9 mouse cellular contexts compared by ENCODE assay signal in genomic region chr10:22746334-22747322, GRCm38 (mm10). TPM values are rescaled to one million over a fixed set of nuclear protein-coding genes. Genes with fewer than 3 reads are reported as not detected.
DNase-seq lines count a peak whose midpoint lies in the region; ATAC-seq lines count a peak whose summit lies in the region.
"Had no signal": no experiment of that assay in that cellular context is flagged by ENCODE, and none has a peak within 500 bp of the region (broad histone marks: within the 10 kb centered on the region; RNA-seq: fewer than 3 reads in every experiment).

No protein-coding gene starts in this region.

- H3K27me3 ChIP-seq in forebrain, embryonic 11.5 days (ENCODE audit: control insufficient read depth, insufficient read depth, low read length) = no peaks in the 10 kb centered on the region
- H3K27me3 ChIP-seq in forebrain, embryonic 10.5 days (ENCODE audit: poor library complexity, severe bottlenecking) = no peaks in the 10 kb centered on the region
- no peaks in the 10 kb centered on the region for H3K27me3 ChIP-seq in hindbrain, embryonic 14.5 days (ENCODE audit: control insufficient read depth, insufficient read depth, low read length)
- no peaks in the 10 kb centered on the region for H3K27me3 ChIP-seq in neural tube, embryonic 15.5 days (replicated peaks)
- H3K27me3 ChIP-seq: limb, embryonic 13.5 days had no signal

- no peaks in the 10 kb centered on the region for H3K4me1 ChIP-seq in forebrain, embryonic 11.5 days (replicated peaks; ENCODE audit: control insufficient read depth, insufficient read depth, low read length)
- peaks cover 4% of the 10 kb centered on the region; the same call in 1 of the 2 replicates for H3K4me1 ChIP-seq in forebrain, embryonic 10.5 days
- H3K4me1 ChIP-seq in hindbrain, embryonic 14.5 days (replicated peaks; ENCODE audit: control insufficient read depth, insufficient read depth, low read length) = 0 out of 2 replicates have a peak, but pooled peaks cover 13% of the 10 kb centered on the region
- H3K4me1 ChIP-seq in neural tube, embryonic 15.5 days = peaks cover 8% of the 10 kb centered on the region
- H3K4me1 ChIP-seq: limb, embryonic 13.5 days had no signal

- no peak overlapping the region for H3K4me3 ChIP-seq in forebrain, embryonic 11.5 days (ENCODE audit: low read depth, low read length)
- no peak overlapping the region for H3K4me3 ChIP-seq in forebrain, embryonic 10.5 days
- H3K4me3 ChIP-seq in hindbrain, embryonic 14.5 days (replicated peaks; ENCODE audit: low read length) = no peak overlapping the region
- no peak overlapping the region for H3K4me3 ChIP-seq in neural tube, embryonic 15.5 days (replicated peaks)
- H3K4me3 ChIP-seq: limb, embryonic 13.5 days had no signal

- no peaks in the 10 kb centered on the region for H3K36me3 ChIP-seq in forebrain, embryonic 11.5 days (ENCODE audit: control insufficient read depth, insufficient read depth, low read length)
- no peaks in the 10 kb centered on the region for H3K36me3 ChIP-seq in forebrain, embryonic 10.5 days (replicated peaks)
- H3K36me3 ChIP-seq in hindbrain, embryonic 14.5 days (replicated peaks; ENCODE audit: control insufficient read depth, insufficient read depth) = no peaks in the 10 kb centered on the region
- no peaks in the 10 kb centered on the region for H3K36me3 ChIP-seq in neural tube, embryonic 15.5 days
- H3K36me3 ChIP-seq: limb, embryonic 13.5 days had no signal

- 74% methylated on average over 13 of the region's 13 CpGs for WGBS in forebrain, embryonic 11.5 days
- WGBS in forebrain, embryonic 10.5 days = 81% methylated on average over 13 of the region's 13 CpGs
- WGBS in hindbrain, embryonic 14.5 days = 45% methylated on average over 13 of the region's 13 CpGs
- 39% methylated on average over 13 of the region's 13 CpGs for WGBS in neural tube, embryonic 15.5 days

- DNase-seq in forebrain, embryonic 11.5 days (ENCODE audit: low spot score) = no peak
- no peak for DNase-seq in forebrain, embryonic 10.5 days (ENCODE audit: extremely low spot score, low spot score)
- peak; percentile 58 to 74 for DNase-seq in right cerebral cortex, postnatal 10 days (ENCODE audit: low spot score in 2 of 2)
- no peak for DNase-seq in right cerebral cortex, adult 2 months (ENCODE audit: low spot score in 2 of 2)
- DNase-seq in hindbrain, embryonic 14.5 days (ENCODE audit: low spot score) = peak; percentile 78
- DNase-seq in spleen, adult 12 weeks (ENCODE audit: low spot score) = no peak
- no peak for DNase-seq in gastrocnemius, postnatal 4 days (ENCODE audit: low spot score in 2 of 2)

- no peak overlapping the region for H3K4me2 ChIP-seq in forebrain, embryonic 11.5 days (ENCODE audit: low read depth, low read length, severe bottlenecking)
- H3K4me2 ChIP-seq in hindbrain, embryonic 14.5 days (replicated peaks) = no peak overlapping the region
- no peak overlapping the region for H3K4me2 ChIP-seq in neural tube, embryonic 15.5 days
- H3K4me2 ChIP-seq: limb, embryonic 13.5 days had no signal

- ATAC-seq in forebrain, embryonic 11.5 days (replicated peaks; ENCODE audit: low FRiP score) = no peak
- peak; percentile 93 for ATAC-seq in hindbrain, embryonic 14.5 days (ENCODE audit: low FRiP score)
- ATAC-seq in neural tube, embryonic 15.5 days (ENCODE audit: low FRiP score) = peak; percentile 95

- no peak overlapping the region for H3K9ac ChIP-seq in forebrain, embryonic 11.5 days (ENCODE audit: low read length)
- H3K9ac ChIP-seq in hindbrain, embryonic 14.5 days = no peak overlapping the region
- no peak overlapping the region for H3K9ac ChIP-seq in neural tube, embryonic 15.5 days (replicated peaks)
- H3K9ac ChIP-seq: limb, embryonic 13.5 days had no signal

- H3K9me3 ChIP-seq in forebrain, embryonic 11.5 days (ENCODE audit: control insufficient read depth, low read length) = no peaks in the 10 kb centered on the region
- H3K9me3 ChIP-seq in forebrain, embryonic 10.5 days = no peaks in the 10 kb centered on the region
- H3K9me3 ChIP-seq in hindbrain, embryonic 14.5 days (ENCODE audit: control insufficient read depth, low read length) = no peaks in the 10 kb centered on the region
- no peaks in the 10 kb centered on the region for H3K9me3 ChIP-seq in neural tube, embryonic 15.5 days (replicated peaks)
- H3K9me3 ChIP-seq: limb, embryonic 13.5 days had no signal

- H3K27ac ChIP-seq in forebrain, embryonic 11.5 days (ENCODE audit: low read depth, low read length) = peak overlapping the region; percentile 46
- no peak overlapping the region for H3K27ac ChIP-seq in forebrain, embryonic 10.5 days
- H3K27ac ChIP-seq in hindbrain, embryonic 14.5 days = peak overlapping the region; percentile 60
- peak overlapping the region; percentile 69 for H3K27ac ChIP-seq in neural tube, embryonic 15.5 days (replicated peaks)
- H3K27ac ChIP-seq: limb, embryonic 13.5 days had no signal

RNA-seq across cellular contexts. Expression of gene Tbpl1, which starts 14.9 kb away (rescaled TPM):
- polyA plus RNA-seq in forebrain, embryonic 11.5 days (2014; fragmentation: Nextera tagmentation; extraction: Ambion mirVana) = 109 and 111 TPM in 2 replicates
- polyA plus RNA-seq in forebrain, embryonic 10.5 days (2016; fragmentation: Nextera tagmentation; extraction: Ambion mirVana) = 82.2 and 85.7 TPM in 2 replicates
- polyA plus RNA-seq in hindbrain, embryonic 14.5 days (2014; fragmentation: Nextera tagmentation; extraction: Ambion mirVana) = 88.7 and 90.5 TPM in 2 replicates
- 72.4 and 88.3 TPM in 2 replicates for polyA plus RNA-seq in neural tube, embryonic 15.5 days (2015; fragmentation: Nextera tagmentation; extraction: Ambion mirVana)
- total RNA-seq in gastrocnemius, postnatal 4 days (2021) = 10 to 100 TPM; 28.0 to 37.6 TPM

Comparison
In these comparisons a context has a peak if more than half of its experiments do, and no peak if none do; other contexts are left out.
1. DNase-seq: peak in right cerebral cortex, postnatal 10 days (2 of 2) and hindbrain, embryonic 14.5 days (single experiment); none in forebrain, embryonic 11.5 days (single experiment), forebrain, embryonic 10.5 days (single experiment), right cerebral cortex, adult 2 months (0 of 2), spleen, adult 12 weeks (single experiment) and gastrocnemius, postnatal 4 days (0 of 2).